Mouse (Mus musculus) neural tube, embryonic 14.5 days (tissue): ENCODE data around the gene Ptrh2. TPM values are rescaled to one million over a fixed set of nuclear protein-coding genes. Genes with fewer than 3 reads are reported as not detected.

Source experiments
- ATAC-seq: fragments of 200-750 bp; cut with Nextera tagmentation; 2 replicates; pipeline ENCODE4 v1.8.0; 2017; ENCODE audit warnings: low read depth, mild to moderate bottlenecking, moderate TSS enrichment, moderate library complexity
- H3K27ac ChIP-seq: fragments of 300-500 bp; sonication (generic); 2 replicates; pipeline ENCODE4 v1.5.1; 2014; ENCODE audit warnings: low read depth, mild to moderate bottlenecking, control low read depth, low read length, moderate library complexity, mixed read lengths
- H3K27me3 ChIP-seq: fragments of 300-500 bp; sonication (generic); 2 replicates; pipeline ENCODE4 v1.6.1; 2014; ENCODE audit warnings: low read length; ENCODE audit not compliant: control insufficient read depth, insufficient read depth
- H3K36me3 ChIP-seq: fragments of 300-500 bp; sonication (generic); 2 replicates; pipeline ENCODE4 v1.6.1; 2014; ENCODE audit warnings: low read length, mixed read lengths; ENCODE audit not compliant: control insufficient read depth, insufficient read depth
- H3K4me1 ChIP-seq: fragments of 300-500 bp; sonication (generic); 2 replicates; pipeline ENCODE4 v1.6.1; 2014; ENCODE audit warnings: low read length; ENCODE audit not compliant: control insufficient read depth, insufficient read depth
- H3K4me2 ChIP-seq: fragments of 300-500 bp; sonication (generic); 2 replicates; pipeline ENCODE4 v1.6.1; 2014; ENCODE audit warnings: mild to moderate bottlenecking, low read depth, low read length, control low read depth
- H3K4me3 ChIP-seq: fragments of 300-500 bp; sonication (generic); 2 replicates; pipeline ENCODE4 v1.5.1; 2014; ENCODE audit warnings: low read depth, low read length, control low read depth, mixed read lengths
- H3K9ac ChIP-seq: fragments of 300-500 bp; sonication (generic); replicated peaks from 2 replicates; pipeline ENCODE4 v1.6.1; 2014; ENCODE audit warnings: low read depth, mild to moderate bottlenecking, control low read depth, low read length, mixed read lengths
- H3K9me3 ChIP-seq: fragments of 300-500 bp; sonication (generic); 2 replicates; pipeline ENCODE4 v1.6.1; 2016; ENCODE audit warnings: low read length; ENCODE audit not compliant: control insufficient read depth
- WGBS: fragments of 180-500 bp; shearing (Covaris S2); extraction: QIAGEN DNeasy Blood & Tissue Kit; methylation state at CpG from one replicate; pipeline ENCODE4 v1.1.7; 2014; 5-methylcytosine and 5-hydroxymethylcytosine counted together
- polyA plus RNA-seq: library from polyadenylated mRNA; unstranded; fragments of >200 nt; fragmentation: Nextera tagmentation; extraction: Ambion mirVana; gene quantifications from 2 replicates; pipeline ENCODE4 v1.2.1, GENCODE M21; 2014

Gene Ptrh2
- polyA plus RNA-seq, 1 experiment from 2014 or later = 33.9 TPM

DNA sequence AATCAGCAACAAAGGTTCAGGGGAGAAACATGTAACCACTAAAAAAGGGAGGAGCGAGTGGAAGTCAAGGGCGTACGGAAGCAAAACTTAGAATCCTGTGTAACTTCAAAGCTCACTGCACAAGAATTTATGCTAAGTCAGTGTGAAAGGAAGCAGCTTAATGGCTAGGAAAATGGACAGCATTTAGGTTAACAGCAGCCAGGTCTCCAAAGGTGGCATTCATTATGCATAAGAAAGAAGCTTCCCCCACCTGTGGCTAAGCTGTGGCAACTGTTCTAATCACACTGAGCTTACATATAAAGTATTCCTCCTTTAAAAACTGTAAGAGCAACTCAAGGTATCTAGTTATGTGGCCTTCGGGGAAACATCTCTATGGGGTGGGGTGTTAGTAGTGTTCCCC lies 17.4 kb downstream of the Ptrh2 start:
- Histone ChIP-seq H3K9me3 (no peaks in the 10 kb centered on the region), H3K4me2 (no peak overlapping the region), H3K36me3 (peaks cover 66% of the 10 kb centered on the region), H3K4me1 (no peaks in the 10 kb centered on the region), H3K9ac (no peak overlapping the region), H3K27me3 (no peaks in the 10 kb centered on the region), H3K27ac (no peak overlapping the region), H3K4me3 (no peak overlapping the region)
- no peak for ATAC-seq
- 98% methylated on average over 4 of the region's 4 CpGs for WGBS

- no peak for ATAC-seq
- Histone ChIP-seq H3K4me2 (no peak overlapping the region), H3K4me3 (no peak overlapping the region), H3K9ac (no peak overlapping the region), H3K36me3 (peaks cover 59% of the 10 kb centered on the region), H3K9me3 (no peaks in the 10 kb centered on the region), H3K4me1 (no peaks in the 10 kb centered on the region), H3K27ac (no peak overlapping the region), H3K27me3 (no peaks in the 10 kb centered on the region)
These were observed 30.8 kb downstream of the Ptrh2 start for GRCm38 (mm10) chr11:86714606-86715005.

GRCm38 (mm10) chr11:86717306-86718065 lies 33.7 kb downstream of the Ptrh2 start:
- Histone ChIP-seq H3K4me3 (no peak overlapping the region), H3K36me3 (peaks cover 51% of the 10 kb centered on the region), H3K9ac (no peak overlapping the region), H3K9me3 (no peaks in the 10 kb centered on the region), H3K27ac (no peak overlapping the region), H3K4me2 (no peak overlapping the region), H3K4me1 (no peaks in the 10 kb centered on the region), H3K27me3 (no peaks in the 10 kb centered on the region)
- WGBS = 92% methylated on average over 6 of the region's 6 CpGs
- ATAC-seq = no peak

GRCm38 (mm10) chr11:86718369-86718768 lies 34.6 kb downstream of the Ptrh2 start:
- Histone ChIP-seq H3K27ac (no peak overlapping the region), H3K9me3 (no peaks in the 10 kb centered on the region), H3K4me2 (no peak overlapping the region), H3K36me3 (peaks cover 55% of the 10 kb centered on the region), H3K9ac (no peak overlapping the region), H3K27me3 (no peaks in the 10 kb centered on the region), H3K4me3 (no peak overlapping the region), H3K4me1 (no peaks in the 10 kb centered on the region)
- no peak for ATAC-seq
- WGBS = 96% methylated on average over 3 of the region's 3 CpGs

GRCm38 (mm10) chr11:86719390-86719789 lies 35.6 kb downstream of the Ptrh2 start:
- Histone ChIP-seq H3K9ac (no peak overlapping the region), H3K4me1 (no peaks in the 10 kb centered on the region), H3K36me3 (peaks cover 61% of the 10 kb centered on the region), H3K27me3 (no peaks in the 10 kb centered on the region), H3K9me3 (no peaks in the 10 kb centered on the region), H3K27ac (no peak overlapping the region), H3K4me3 (no peak overlapping the region), H3K4me2 (no peak overlapping the region)
- ATAC-seq = no peak
- WGBS = 94% methylated on average over 8 of the region's 8 CpGs

DNA sequence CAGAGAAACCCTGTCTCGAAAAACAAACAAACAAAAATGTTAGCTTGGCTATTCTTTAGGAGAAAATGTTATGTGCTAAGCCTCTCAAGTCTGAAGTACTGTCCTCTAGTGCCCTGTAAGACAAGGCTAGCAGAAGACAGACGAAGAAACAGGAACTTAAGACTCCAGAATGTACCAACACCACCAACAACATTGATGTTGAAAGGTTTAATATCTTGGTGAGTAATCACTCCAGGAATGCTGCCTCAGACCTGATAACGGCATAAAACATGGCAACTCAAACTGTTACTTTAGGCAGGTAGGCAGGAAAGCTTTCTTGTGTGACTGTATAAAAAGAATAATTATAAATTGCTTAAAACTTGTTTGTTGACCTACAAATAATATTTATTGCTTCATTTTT lies 40.2 kb downstream of the Ptrh2 start:
- Histone ChIP-seq H3K4me1 (no peaks in the 10 kb centered on the region), H3K9me3 (no peaks in the 10 kb centered on the region), H3K9ac (no peak overlapping the region), H3K36me3 (peaks cover 50% of the 10 kb centered on the region), H3K4me2 (no peak overlapping the region), H3K4me3 (no peak overlapping the region), H3K27ac (no peak overlapping the region), H3K27me3 (no peaks in the 10 kb centered on the region)
- ATAC-seq = no peak
- WGBS = 96% methylated on average over 3 of the region's 3 CpGs

GRCm38 (mm10) chr11:86724982-86725381 lies 41.2 kb downstream of the Ptrh2 start:
- H3K36me3 ChIP-seq = peaks cover 48% of the 10 kb centered on the region
- no peak overlapping the region for H3K27ac ChIP-seq
- no peaks in the 10 kb centered on the region for H3K27me3 ChIP-seq
- H3K9me3 ChIP-seq = no peaks in the 10 kb centered on the region
- no peak overlapping the region for H3K4me3 ChIP-seq
- WGBS = 96% methylated on average over 7 of the region's 7 CpGs
- no peak overlapping the region for H3K4me2 ChIP-seq
- H3K9ac ChIP-seq = no peak overlapping the region
- H3K4me1 ChIP-seq = no peaks in the 10 kb centered on the region
- ATAC-seq = no peak

DNA sequence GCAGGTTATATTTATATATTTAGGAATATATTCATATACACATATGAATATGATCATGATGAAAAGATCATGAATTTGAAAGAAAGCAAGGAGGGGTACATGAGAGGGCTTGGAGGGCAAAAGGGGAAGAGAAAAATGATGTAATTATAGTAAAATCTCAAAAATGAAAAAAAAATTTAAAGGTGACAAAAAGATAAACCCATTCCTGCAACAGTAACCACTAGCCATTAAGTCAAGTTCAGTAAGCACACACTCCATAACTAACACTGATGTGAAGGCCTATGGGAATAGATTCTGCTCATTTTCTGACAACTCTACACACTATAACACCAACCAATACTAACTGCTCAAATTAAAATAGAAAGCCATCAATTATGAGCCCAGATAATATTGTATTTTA lies 41.8 kb downstream of the Ptrh2 start:
- Histone ChIP-seq H3K9ac (no peak overlapping the region), H3K4me3 (no peak overlapping the region), H3K9me3 (no peaks in the 10 kb centered on the region), H3K27me3 (no peaks in the 10 kb centered on the region), H3K27ac (no peak overlapping the region), H3K4me1 (no peaks in the 10 kb centered on the region), H3K36me3 (peaks cover 44% of the 10 kb centered on the region), H3K4me2 (no peak overlapping the region)
- ATAC-seq = no peak

- 97% methylated on average over 2 of the region's 2 CpGs for WGBS
- H3K4me3 ChIP-seq = no peak overlapping the region
These were observed 47.7 kb downstream of the Ptrh2 start for GRCm38 (mm10) chr11:86731443-86731842.

More at GRCm38 (mm10) chr11:86731443-86731842, 47.7 kb downstream of the Ptrh2 start:
- no peaks in the 10 kb centered on the region for H3K9me3 ChIP-seq
- no peak overlapping the region for H3K4me2 ChIP-seq
- no peaks in the 10 kb centered on the region for H3K27me3 ChIP-seq
- H3K4me1 ChIP-seq = no peaks in the 10 kb centered on the region
- H3K27ac ChIP-seq = no peak overlapping the region
- no peak overlapping the region for H3K9ac ChIP-seq
- ATAC-seq = no peak
- peaks cover 28% of the 10 kb centered on the region for H3K36me3 ChIP-seq
